Mouse (Mus musculus): ENCODE results near the gene St6galnac4. TPM values are rescaled to one million over a fixed set of nuclear protein-coding genes. Genes with fewer than 3 reads are reported as not detected.

The St6galnac4 gene
- polyA plus RNA-seq, 1 experiment from 2014 or later: 15.7 TPM

DNA sequence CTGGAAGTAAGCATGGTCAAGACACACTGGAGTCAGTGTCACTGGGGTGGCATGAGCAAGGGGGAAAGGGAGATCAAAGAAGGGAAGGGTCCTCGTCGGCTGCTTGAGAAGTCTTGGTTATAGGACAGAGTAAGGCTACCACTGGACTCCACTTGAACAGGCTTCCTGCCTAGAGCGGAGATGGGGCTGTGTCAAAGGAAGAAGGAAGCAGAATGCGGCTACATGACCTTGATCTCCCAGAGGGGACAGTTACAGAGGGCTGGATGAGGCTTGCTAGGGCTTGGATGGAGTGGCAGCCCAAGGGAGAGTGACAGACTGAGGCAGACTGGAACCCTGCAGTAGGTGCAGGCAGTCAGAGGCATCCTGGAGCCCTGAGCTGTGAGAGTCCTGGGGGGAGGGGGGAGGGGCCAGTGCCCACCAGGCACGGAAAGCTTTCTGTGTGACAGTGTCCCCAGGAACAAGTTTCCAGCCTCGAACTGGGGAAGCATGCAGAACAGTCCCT, 53.7 kb downstream of the St6galnac4 start:
- no peak for DNase-seq (ENCODE audit: extremely low spot score, low spot score)
- 68% methylated on average over 6 of the region's 6 CpGs for WGBS
- H3K27ac ChIP-seq: 0 out of 2 replicates have a peak overlapping the region, but pooled peaks have one; percentile 40
- H3K27me3 ChIP-seq (ENCODE audit: poor library complexity, severe bottlenecking): no peaks in the 10 kb centered on the region
- H3K4me1 ChIP-seq: peaks cover 20% of the 10 kb centered on the region
- H3K9me3 ChIP-seq: no peaks in the 10 kb centered on the region
- H3K4me3 ChIP-seq: no peak overlapping the region
- no peaks in the 10 kb centered on the region for H3K36me3 ChIP-seq (replicated peaks)

DNA sequence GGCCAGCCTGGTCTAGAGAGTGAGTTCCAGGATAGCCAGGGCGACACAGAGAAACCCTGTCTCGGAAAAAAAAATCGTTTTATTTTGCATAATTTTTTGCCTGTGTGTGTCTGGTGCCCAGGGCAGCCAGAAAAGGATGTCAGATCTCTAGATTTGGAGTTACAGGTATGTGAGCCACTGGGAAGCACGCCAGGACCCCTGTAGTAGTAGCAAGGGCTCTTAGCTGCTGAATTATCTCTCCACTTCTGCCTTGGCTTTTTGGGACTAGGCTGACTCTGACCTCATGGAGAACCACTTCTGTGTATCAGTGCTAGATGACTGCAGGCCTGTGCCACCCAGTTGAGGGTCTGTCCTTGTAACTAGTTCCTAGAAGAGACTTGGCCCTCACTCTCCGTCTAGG, 54.9 kb downstream of the St6galnac4 start:
- no peak overlapping the region for H3K4me3 ChIP-seq
- no peak overlapping the region for H3K27ac ChIP-seq
- H3K36me3 ChIP-seq (replicated peaks): no peaks in the 10 kb centered on the region
- 81% methylated on average over 5 of the region's 5 CpGs for WGBS
- no peak for DNase-seq (ENCODE audit: extremely low spot score, low spot score)
- no peaks in the 10 kb centered on the region for H3K9me3 ChIP-seq
- no peaks in the 10 kb centered on the region for H3K27me3 ChIP-seq (ENCODE audit: poor library complexity, severe bottlenecking)
- H3K4me1 ChIP-seq: peaks cover 26% of the 10 kb centered on the region

GRCm38 (mm10) chr2:32642813-32643212, 55.9 kb downstream of the St6galnac4 start:
- H3K27me3 ChIP-seq (ENCODE audit: poor library complexity, severe bottlenecking): no peaks in the 10 kb centered on the region
- no peaks in the 10 kb centered on the region for H3K9me3 ChIP-seq
- no peak for DNase-seq (ENCODE audit: extremely low spot score, low spot score)
- H3K4me3 ChIP-seq: no peak overlapping the region
- H3K4me1 ChIP-seq: peaks cover 24% of the 10 kb centered on the region
- 79% methylated on average over 7 of the region's 7 CpGs for WGBS
- 0 out of 2 replicates have a peak overlapping the region, but pooled peaks have one; percentile 16 for H3K27ac ChIP-seq
- H3K36me3 ChIP-seq (replicated peaks): no peaks in the 10 kb centered on the region

GRCm38 (mm10) chr2:32644083-32644482, 57.2 kb downstream of the St6galnac4 start:
- Histone ChIP-seq H3K27ac (no peak overlapping the region), H3K27me3 (ENCODE audit: poor library complexity, severe bottlenecking) (no peaks in the 10 kb centered on the region), H3K9me3 (no peaks in the 10 kb centered on the region), H3K4me3 (no peak overlapping the region), H3K4me1 (peaks cover 20% of the 10 kb centered on the region), H3K36me3 (replicated peaks) (no peaks in the 10 kb centered on the region)
- WGBS: 89% methylated on average over 9 of the region's 9 CpGs
- DNase-seq (ENCODE audit: extremely low spot score, low spot score): no peak

DNA sequence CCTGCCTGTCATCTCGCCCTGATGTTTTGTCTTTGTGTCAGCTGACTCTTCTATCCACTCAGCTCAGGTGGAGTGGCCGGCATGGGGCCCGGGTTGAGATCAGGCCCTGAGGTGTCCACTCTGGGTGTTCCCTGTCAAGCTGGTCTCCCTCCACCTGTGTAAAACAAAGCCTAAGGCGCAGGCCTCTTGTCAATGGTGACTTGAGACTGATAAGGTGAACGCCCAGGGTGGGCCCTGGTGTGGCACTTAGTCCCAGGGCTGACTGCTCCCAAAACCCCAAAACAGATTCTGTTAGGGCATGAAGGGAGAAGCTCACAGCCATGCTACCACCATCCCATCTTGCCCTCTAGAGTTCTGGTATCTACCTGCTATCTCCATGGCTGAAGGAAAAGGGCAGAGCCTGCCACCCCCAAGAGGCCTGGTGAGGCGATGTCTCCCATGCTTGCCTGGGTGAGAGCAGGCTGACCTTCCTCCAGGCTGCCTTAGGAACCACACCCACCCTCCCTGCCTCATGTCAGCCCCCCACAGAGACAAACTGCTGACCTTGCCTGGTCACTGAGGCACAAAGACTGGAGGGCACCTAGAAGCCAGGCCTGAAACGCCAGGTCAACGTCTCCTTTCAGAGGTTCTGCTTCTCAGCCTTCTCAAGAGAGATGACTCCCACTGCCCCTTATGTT, 58.0 kb downstream of the St6galnac4 start:
- Histone ChIP-seq H3K4me1 (peaks cover 20% of the 10 kb centered on the region), H3K27ac (0 out of 2 replicates have a peak overlapping the region, but pooled peaks have one; percentile 17), H3K27me3 (ENCODE audit: poor library complexity, severe bottlenecking) (no peaks in the 10 kb centered on the region), H3K9me3 (no peaks in the 10 kb centered on the region), H3K36me3 (replicated peaks) (no peaks in the 10 kb centered on the region), H3K4me3 (no peak overlapping the region)
- 91% methylated on average over 8 of the region's 8 CpGs for WGBS
- no peak for DNase-seq (ENCODE audit: extremely low spot score, low spot score)

DNA sequence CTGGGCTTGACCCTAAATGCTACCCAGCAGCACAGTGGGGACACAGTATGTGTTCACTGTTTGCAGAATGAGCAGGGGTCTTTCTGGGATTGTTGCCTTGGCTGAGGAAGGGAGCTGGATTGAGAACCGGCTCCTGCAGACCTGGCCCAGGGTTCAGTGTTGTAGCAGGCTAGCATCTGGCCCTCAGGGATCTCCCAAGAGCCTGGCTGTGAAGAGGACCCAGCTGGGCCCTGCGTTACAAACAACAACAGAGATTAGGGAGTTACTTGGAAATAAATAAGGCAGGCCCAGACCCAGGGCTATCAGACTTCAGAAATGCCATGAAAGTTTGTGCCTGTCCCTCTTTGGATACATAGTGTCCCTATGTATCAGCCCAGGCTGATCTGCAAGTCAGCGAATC, 58.8 kb downstream of the St6galnac4 start:
- H3K36me3 ChIP-seq (replicated peaks): no peaks in the 10 kb centered on the region
- no peaks in the 10 kb centered on the region for H3K9me3 ChIP-seq
- DNase-seq (ENCODE audit: extremely low spot score, low spot score): no peak
- H3K4me3 ChIP-seq: no peak overlapping the region
- WGBS: 76% methylated on average over 3 of the region's 3 CpGs
- H3K27ac ChIP-seq: 0 out of 2 replicates have a peak overlapping the region, but pooled peaks have one; percentile 17
- H3K4me1 ChIP-seq: peaks cover 18% of the 10 kb centered on the region
- no peaks in the 10 kb centered on the region for H3K27me3 ChIP-seq (ENCODE audit: poor library complexity, severe bottlenecking)

DNA sequence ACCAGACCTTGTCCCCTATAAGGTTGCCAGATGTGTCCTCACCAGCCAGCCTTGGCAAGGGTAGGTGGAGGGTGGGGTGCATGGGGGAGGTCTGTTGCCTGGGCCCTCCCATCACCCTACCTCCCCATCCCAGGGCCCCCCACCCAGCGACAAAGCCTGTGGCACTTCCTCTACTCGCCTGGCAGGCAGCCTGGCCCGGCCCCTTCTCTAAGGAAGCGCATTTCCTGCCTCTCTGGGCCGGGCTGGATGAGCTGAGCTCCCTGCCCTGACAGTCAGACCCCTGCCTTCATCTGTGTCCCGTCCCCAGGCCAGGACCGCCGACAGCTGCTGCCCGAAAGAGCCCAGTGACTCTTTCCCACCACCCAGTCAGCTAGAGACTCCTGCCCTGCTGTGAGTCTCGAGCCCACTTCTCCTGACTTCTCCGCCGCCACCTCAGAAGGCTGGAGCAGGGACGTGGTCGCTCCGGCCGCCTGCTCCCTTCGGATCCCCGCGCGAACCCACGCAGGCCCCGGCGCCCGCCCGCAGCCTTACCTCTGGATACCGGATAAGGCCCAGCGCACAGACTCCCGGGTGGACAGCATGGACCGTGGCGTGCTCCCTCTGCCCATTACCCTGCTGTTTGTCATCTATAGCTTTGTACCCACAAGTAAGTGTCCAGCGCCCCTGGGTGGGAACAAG, 59.6 kb downstream of the St6galnac4 start, which contains the start of gene Eng:
Eng (plus strand) TSS at position 217 of the 678 bp plus-strand sequence.
- H3K4me3 ChIP-seq: peak within 1 kb of the TSS; percentile 32

DNA sequence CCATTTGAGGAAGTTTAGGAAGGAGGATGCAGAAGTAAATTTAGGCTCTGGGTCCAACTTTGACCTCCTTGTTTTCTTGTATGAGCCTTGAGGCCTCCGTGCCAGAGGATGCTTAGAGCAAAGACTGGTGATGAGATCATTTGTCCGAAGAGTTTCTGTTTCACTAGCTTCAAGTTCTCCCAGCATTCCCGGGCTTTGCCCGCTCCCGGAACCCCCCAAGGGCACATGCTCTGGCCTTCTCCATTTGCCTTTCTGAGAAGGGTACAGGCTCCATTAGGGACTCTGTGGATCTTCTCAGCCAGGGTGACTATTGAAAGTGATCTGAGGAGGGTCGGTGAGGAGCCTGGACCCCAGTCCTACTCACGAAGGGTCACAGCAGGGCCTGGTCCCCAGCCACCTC, 60.5 kb downstream of the St6galnac4 start:
- DNase-seq (ENCODE audit: extremely low spot score, low spot score): no peak
- Histone ChIP-seq H3K4me1 (peaks cover 17% of the 10 kb centered on the region), H3K27ac (0 out of 2 replicates have a peak overlapping the region, but pooled peaks have one; percentile 13), H3K36me3 (replicated peaks) (no peaks in the 10 kb centered on the region), H3K27me3 (ENCODE audit: poor library complexity, severe bottlenecking) (no peaks in the 10 kb centered on the region), H3K9me3 (no peaks in the 10 kb centered on the region), H3K4me3 (peak overlapping the region; percentile 32)
- 90% methylated on average over 7 of the region's 7 CpGs for WGBS

More for the DNA sequence above, 59.6 kb downstream of the St6galnac4 start, which contains the start of gene Eng:
- no peak for DNase-seq (ENCODE audit: extremely low spot score, low spot score)
- 59% methylated on average over 31 of the region's 31 CpGs for WGBS
- H3K27me3 ChIP-seq (ENCODE audit: poor library complexity, severe bottlenecking): no peaks in the 10 kb centered on the region
- H3K27ac ChIP-seq: peak within 1 kb of the TSS; percentile 64
- no peaks in the 10 kb centered on the region for H3K36me3 ChIP-seq (replicated peaks)
- peaks cover 17% of the 10 kb centered on the region for H3K4me1 ChIP-seq
- no peaks in the 10 kb centered on the region for H3K9me3 ChIP-seq

Other genes starting within 250 kb of the St6galnac4 start
- 57.7 and 70.3 TPM in 2 replicates for gene Ciz1, start 234.8 kb upstream of the St6galnac4 start, polyA plus RNA-seq (2016; fragmentation: Nextera tagmentation; extraction: Ambion mirVana)
- gene Dnm1, start 233.8 kb upstream of the St6galnac4 start, polyA plus RNA-seq (2016; fragmentation: Nextera tagmentation; extraction: Ambion mirVana): 7.8 and 9.7 TPM in 2 replicates
- 36.3 and 37.5 TPM in 2 replicates for gene 1110008P14Rik, start 205.2 kb upstream of the St6galnac4 start, polyA plus RNA-seq (2016; fragmentation: Nextera tagmentation; extraction: Ambion mirVana)
- gene Lcn2, start 198.8 kb upstream of the St6galnac4 start, polyA plus RNA-seq (2016; fragmentation: Nextera tagmentation; extraction: Ambion mirVana): not detected in 2 replicates
- gene Ptges2, start 191.2 kb upstream of the St6galnac4 start, polyA plus RNA-seq (2016; fragmentation: Nextera tagmentation; extraction: Ambion mirVana): 23.8 and 26.4 TPM in 2 replicates
- gene Naif1, start 136.6 kb upstream of the St6galnac4 start, polyA plus RNA-seq (2016; fragmentation: Nextera tagmentation; extraction: Ambion mirVana): 6.6 and 6.7 TPM in 2 replicates
- 25.0 and 26.3 TPM in 2 replicates for gene Slc25a25, start 135.7 kb upstream of the St6galnac4 start, polyA plus RNA-seq (2016; fragmentation: Nextera tagmentation; extraction: Ambion mirVana)
- 7.3 and 7.8 TPM in 2 replicates for gene Fam102a, start 51.8 kb upstream of the St6galnac4 start, polyA plus RNA-seq (2016; fragmentation: Nextera tagmentation; extraction: Ambion mirVana)
- gene Dpm2, start 16.2 kb upstream of the St6galnac4 start, polyA plus RNA-seq (2016; fragmentation: Nextera tagmentation; extraction: Ambion mirVana): 104 and 105 TPM in 2 replicates
- gene Pip5kl1, start 12.3 kb upstream of the St6galnac4 start, polyA plus RNA-seq (2016; fragmentation: Nextera tagmentation; extraction: Ambion mirVana): 1.8 TPM in 2 replicates
- 0.19 and 0.30 TPM in 2 replicates for gene 9430097D07Rik, start 11.4 kb upstream of the St6galnac4 start, polyA plus RNA-seq (2016; fragmentation: Nextera tagmentation; extraction: Ambion mirVana)
- 13.3 and 13.8 TPM in 2 replicates for gene St6galnac6, start 12.6 kb downstream of the St6galnac4 start, polyA plus RNA-seq (2016; fragmentation: Nextera tagmentation; extraction: Ambion mirVana)
- 17.8 and 20.2 TPM in 2 replicates for gene Ak1, start 34.7 kb downstream of the St6galnac4 start, polyA plus RNA-seq (2016; fragmentation: Nextera tagmentation; extraction: Ambion mirVana)
- gene Eng, start 59.5 kb downstream of the St6galnac4 start, polyA plus RNA-seq (2016; fragmentation: Nextera tagmentation; extraction: Ambion mirVana): 24.5 and 24.7 TPM in 2 replicates
- gene Fpgs, start 117.0 kb downstream of the St6galnac4 start, polyA plus RNA-seq (2016; fragmentation: Nextera tagmentation; extraction: Ambion mirVana): 27.4 and 29.5 TPM in 2 replicates
- 135 and 139 TPM in 2 replicates for gene Cdk9, start 126.0 kb downstream of the St6galnac4 start, polyA plus RNA-seq (2016; fragmentation: Nextera tagmentation; extraction: Ambion mirVana)
- gene Sh2d3c, start 134.0 kb downstream of the St6galnac4 start, polyA plus RNA-seq (2016; fragmentation: Nextera tagmentation; extraction: Ambion mirVana): 28.6 and 30.2 TPM in 2 replicates
- 0.69 and 1.2 TPM in 2 replicates for gene 6330409D20Rik, start 153.9 kb downstream of the St6galnac4 start, polyA plus RNA-seq (2016; fragmentation: Nextera tagmentation; extraction: Ambion mirVana)
- gene Tor2a, start 170.1 kb downstream of the St6galnac4 start, polyA plus RNA-seq (2016; fragmentation: Nextera tagmentation; extraction: Ambion mirVana): 54.0 and 54.9 TPM in 2 replicates
- gene Ttc16, start 188.5 kb downstream of the St6galnac4 start, polyA plus RNA-seq (2016; fragmentation: Nextera tagmentation; extraction: Ambion mirVana): 0.32 and 0.36 TPM in 2 replicates
- gene Ptrh1, start 188.7 kb downstream of the St6galnac4 start, polyA plus RNA-seq (2016; fragmentation: Nextera tagmentation; extraction: Ambion mirVana): 4.4 and 5.1 TPM in 2 replicates
- gene Cfap157, start 197.3 kb downstream of the St6galnac4 start, polyA plus RNA-seq (2016; fragmentation: Nextera tagmentation; extraction: Ambion mirVana): 1.1 and 1.2 TPM in 2 replicates

Data from forebrain, embryonic 10.5 days (tissue).